Mouse (Mus musculus): ENCODE results near the gene Wdfy1.

GRCm38 (mm10) chr1:79664911-79665310 lies 111.0 kb downstream of the Wdfy1 start:
- TF ChIP-seq CTCF (IDR thresholded peaks at IDR 0.05) (no peak), EP300 (IDR thresholded peaks at IDR 0.05; ENCODE audit: insufficient read depth, low read depth, low read length) (no peak), POLR2A (IDR thresholded peaks at IDR 0.05; ENCODE audit: insufficient read depth, low read depth, low read length) (no peak)

Data from heart, adult 2 months (tissue).